Comparison of ENCODE assay signal across 20 mouse cellular contexts in the genomic region with DNA sequence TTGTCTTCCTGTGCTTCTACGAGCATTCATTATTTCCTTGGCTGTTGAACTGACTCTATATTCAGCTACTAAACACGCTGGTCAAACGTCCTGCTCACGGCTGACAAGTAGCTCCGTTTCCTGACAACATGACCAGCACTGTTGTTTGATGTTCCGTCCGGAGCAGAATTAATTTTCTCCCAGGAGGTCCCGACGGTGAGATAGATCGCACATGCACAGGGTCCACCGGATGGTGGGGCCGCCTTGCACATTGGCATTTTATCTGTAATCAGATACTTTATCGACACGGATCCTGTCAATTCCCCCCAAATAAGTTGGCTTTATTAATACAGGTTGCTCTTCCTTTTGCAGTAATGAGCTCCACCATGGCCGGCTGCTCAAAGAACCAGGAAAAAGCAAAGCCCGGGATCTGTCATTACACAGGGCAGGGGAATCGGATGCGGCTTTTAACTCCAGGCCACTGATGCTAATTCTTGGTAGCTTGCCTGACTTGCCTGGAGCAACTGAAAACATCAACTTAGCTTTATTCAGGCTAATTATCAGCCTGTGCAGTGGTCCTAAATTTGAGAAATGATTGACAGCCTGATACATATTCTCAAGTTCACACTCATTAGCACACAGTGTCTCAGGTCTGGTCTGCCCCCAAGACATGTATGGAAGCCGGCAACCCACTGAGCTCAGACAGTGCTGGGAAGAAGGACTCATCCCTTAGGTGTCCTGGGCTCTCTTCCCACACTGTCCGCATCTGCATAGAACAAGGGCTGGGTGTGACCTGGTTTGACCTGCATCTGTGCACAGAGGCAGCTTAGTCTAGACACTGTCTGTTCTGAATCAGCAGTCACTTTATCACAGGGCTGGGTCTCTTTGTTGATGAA. TPM values are rescaled to one million over a fixed set of nuclear protein-coding genes. Genes with fewer than 3 reads are reported as not detected.
DNase-seq lines count a peak whose midpoint lies in the region; ATAC-seq and TF ChIP-seq lines count a peak whose summit lies in the region.
"Had no signal": no experiment of that assay in that cellular context is flagged by ENCODE, and none has a peak within 500 bp of the region (broad histone marks: within the 10 kb centered on the region; RNA-seq: fewer than 3 reads in every experiment).

No protein-coding gene starts in this region.

- H3K9me3 ChIP-seq in hindbrain, embryonic 11.5 days (ENCODE audit: control insufficient read depth, low read length): no peaks in the 10 kb centered on the region
- H3K9me3 ChIP-seq in hindbrain, postnatal 0 days (ENCODE audit: low read length): no peaks in the 10 kb centered on the region
- no peaks in the 10 kb centered on the region for H3K9me3 ChIP-seq in midbrain, embryonic 11.5 days (ENCODE audit: control insufficient read depth, low read length)
- no peaks in the 10 kb centered on the region for H3K9me3 ChIP-seq in midbrain, embryonic 10.5 days (replicated peaks)
- H3K9me3 ChIP-seq in midbrain, embryonic 15.5 days: no peaks in the 10 kb centered on the region
- H3K9me3 ChIP-seq: intestine, embryonic 15.5 days; limb, embryonic 12.5 days; liver, embryonic 12.5 days had no signal

- WGBS in hindbrain, embryonic 11.5 days: 48% methylated on average over 20 of the region's 20 CpGs
- WGBS in hindbrain, postnatal 0 days: 30% methylated on average over 20 of the region's 20 CpGs
- WGBS in midbrain, embryonic 11.5 days: 63% methylated on average over 20 of the region's 20 CpGs
- WGBS in midbrain, embryonic 10.5 days: 75% methylated on average over 20 of the region's 20 CpGs
- WGBS in midbrain, embryonic 15.5 days: 30% methylated on average over 20 of the region's 20 CpGs

- H3K4me1 ChIP-seq in hindbrain, embryonic 11.5 days (replicated peaks; ENCODE audit: control insufficient read depth, insufficient read depth, low read length): no peaks in the 10 kb centered on the region
- no peaks in the 10 kb centered on the region for H3K4me1 ChIP-seq in hindbrain, postnatal 0 days (ENCODE audit: insufficient read depth, low read length)
- no peaks in the 10 kb centered on the region for H3K4me1 ChIP-seq in midbrain, embryonic 11.5 days (ENCODE audit: control insufficient read depth, insufficient read depth, low read length)
- peaks cover 23% of the 10 kb centered on the region for H3K4me1 ChIP-seq in midbrain, embryonic 10.5 days
- H3K4me1 ChIP-seq in midbrain, embryonic 15.5 days: peaks cover 34% of the 10 kb centered on the region
- H3K4me1 ChIP-seq: intestine, embryonic 15.5 days; liver, embryonic 12.5 days had no signal

- H3K27me3 ChIP-seq in hindbrain, embryonic 11.5 days (ENCODE audit: control insufficient read depth, insufficient read depth, low read length): no peaks in the 10 kb centered on the region
- no peaks in the 10 kb centered on the region for H3K27me3 ChIP-seq in hindbrain, postnatal 0 days (ENCODE audit: insufficient read depth, low read length)
- no peaks in the 10 kb centered on the region for H3K27me3 ChIP-seq in midbrain, embryonic 11.5 days (ENCODE audit: control insufficient read depth, insufficient read depth, low read length)
- H3K27me3 ChIP-seq in midbrain, embryonic 10.5 days (ENCODE audit: low read depth, poor library complexity, severe bottlenecking): peaks cover 15% of the 10 kb centered on the region
- 0 out of 2 replicates have a peak, but pooled peaks cover 2% of the 10 kb centered on the region for H3K27me3 ChIP-seq in midbrain, embryonic 15.5 days (replicated peaks)
- H3K27me3 ChIP-seq: intestine, embryonic 15.5 days had no signal

- DNase-seq in hindbrain, embryonic 11.5 days (ENCODE audit: low spot score): peak; percentile 31
- no peak for DNase-seq in hindbrain, postnatal 0 days (ENCODE audit: low spot score)
- DNase-seq in midbrain, embryonic 11.5 days (ENCODE audit: low spot score, missing footprints): no peak
- DNase-seq in midbrain, embryonic 10.5 days (ENCODE audit: low spot score): no peak
- peak; percentile 32 for DNase-seq in embryo, embryonic 10.5 days (ENCODE audit: low spot score)
- DNase-seq in spleen, adult 12 weeks (ENCODE audit: low spot score): no peak
- DNase-seq: adrenal gland, postnatal 10 days; cerebellum, adult 11 months; cerebellum, postnatal 25 days; forebrain, postnatal 0 days; lung, adult 2 months; spleen, adult 18-20 months; thymus, postnatal 25 days had no signal

- no peak overlapping the region for H3K27ac ChIP-seq in hindbrain, embryonic 11.5 days (ENCODE audit: low read depth, low read length)
- H3K27ac ChIP-seq in hindbrain, postnatal 0 days: no peak overlapping the region
- H3K27ac ChIP-seq in midbrain, embryonic 11.5 days (ENCODE audit: low read depth, low read length): no peak overlapping the region
- H3K27ac ChIP-seq in midbrain, embryonic 10.5 days (replicated peaks): no peak overlapping the region
- H3K27ac ChIP-seq in midbrain, embryonic 15.5 days: peak overlapping the region; percentile 34; the same call in 1 of the 2 replicates
- H3K27ac ChIP-seq: intestine, embryonic 15.5 days; limb, embryonic 12.5 days; liver, embryonic 12.5 days; macrophage had no signal

- H3K4me2 ChIP-seq in hindbrain, embryonic 11.5 days (replicated peaks; ENCODE audit: low read depth, low read length): no peak overlapping the region
- H3K4me2 ChIP-seq in hindbrain, postnatal 0 days (ENCODE audit: low read depth, low read length): no peak overlapping the region
- no peak overlapping the region for H3K4me2 ChIP-seq in midbrain, embryonic 11.5 days
- H3K4me2 ChIP-seq in midbrain, embryonic 15.5 days: peak overlapping the region; percentile 15
- H3K4me2 ChIP-seq: heart, embryonic 11.5 days; intestine, embryonic 15.5 days; limb, embryonic 12.5 days; liver, embryonic 12.5 days had no signal

- H3K4me3 ChIP-seq in hindbrain, embryonic 11.5 days (ENCODE audit: low read depth, low read length): no peak overlapping the region
- no peak overlapping the region for H3K4me3 ChIP-seq in hindbrain, postnatal 0 days (ENCODE audit: low read length)
- no peak overlapping the region for H3K4me3 ChIP-seq in midbrain, embryonic 11.5 days (ENCODE audit: low read depth, low read length)
- H3K4me3 ChIP-seq in midbrain, embryonic 10.5 days: no peak overlapping the region
- no peak overlapping the region for H3K4me3 ChIP-seq in midbrain, embryonic 15.5 days
- H3K4me3 ChIP-seq: intestine, embryonic 15.5 days; limb, embryonic 12.5 days; liver, embryonic 12.5 days had no signal

- peak; percentile 72 for ATAC-seq in hindbrain, embryonic 11.5 days (ENCODE audit: low FRiP score)
- ATAC-seq in hindbrain, postnatal 0 days: no peak
- ATAC-seq in midbrain, embryonic 11.5 days (ENCODE audit: low FRiP score): peak; percentile 49
- ATAC-seq in midbrain, embryonic 15.5 days (replicated peaks): peak; percentile 72
- ATAC-seq: forebrain, postnatal 0 days; intestine, embryonic 15.5 days; liver, embryonic 12.5 days had no signal

- H3K9ac ChIP-seq in hindbrain, embryonic 11.5 days (ENCODE audit: low read depth, low read length): no peak overlapping the region
- no peak overlapping the region for H3K9ac ChIP-seq in hindbrain, postnatal 0 days (replicated peaks; ENCODE audit: low read length)
- H3K9ac ChIP-seq in midbrain, embryonic 11.5 days (ENCODE audit: low read length): no peak overlapping the region
- no peak overlapping the region for H3K9ac ChIP-seq in midbrain, embryonic 15.5 days
- H3K9ac ChIP-seq: forebrain, postnatal 0 days; intestine, embryonic 15.5 days; limb, embryonic 12.5 days; liver, embryonic 12.5 days had no signal

- H3K36me3 ChIP-seq in hindbrain, embryonic 11.5 days (ENCODE audit: control insufficient read depth, insufficient read depth, low read length): no peaks in the 10 kb centered on the region
- H3K36me3 ChIP-seq in hindbrain, postnatal 0 days (ENCODE audit: insufficient read depth, low read length): no peaks in the 10 kb centered on the region
- H3K36me3 ChIP-seq in midbrain, embryonic 11.5 days (ENCODE audit: control insufficient read depth, insufficient read depth, low read length): no peaks in the 10 kb centered on the region
- no peaks in the 10 kb centered on the region for H3K36me3 ChIP-seq in midbrain, embryonic 10.5 days
- no peaks in the 10 kb centered on the region for H3K36me3 ChIP-seq in midbrain, embryonic 15.5 days (replicated peaks)
- H3K36me3 ChIP-seq: intestine, embryonic 15.5 days; limb, embryonic 12.5 days; liver, embryonic 12.5 days had no signal

- no peak for TF ChIP-seq CTCF in hindbrain, postnatal 0 days (IDR thresholded peaks at IDR 0.05; ENCODE audit: low read depth)

RNA-seq across cellular contexts. Expression of gene Erich3, which starts 14.0 kb away (rescaled TPM):
- 0.29 and 0.54 TPM in 2 replicates for polyA plus RNA-seq in hindbrain, embryonic 11.5 days (2014; fragmentation: Nextera tagmentation; extraction: Ambion mirVana)
- total RNA-seq in hindbrain, postnatal 0 days (2014; rRNA removed): 2.0 and 2.7 TPM in 2 replicates
- 2.5 and 3.1 TPM in 2 replicates for polyA plus RNA-seq in hindbrain, postnatal 0 days (2015; fragmentation: Nextera tagmentation; extraction: Ambion mirVana)
- 0.20 and 0.80 TPM in 2 replicates for polyA plus RNA-seq in midbrain, embryonic 11.5 days (2014; fragmentation: Nextera tagmentation; extraction: Ambion mirVana)
- 0.58 and 0.76 TPM in 2 replicates for polyA plus RNA-seq in midbrain, embryonic 10.5 days (2016; fragmentation: Nextera tagmentation; extraction: Ambion mirVana)
- 1.8 and 2.4 TPM in 2 replicates for polyA plus RNA-seq in midbrain, embryonic 15.5 days (2015; fragmentation: Nextera tagmentation; extraction: Ambion mirVana)
- total RNA-seq: monocyte, adult 5-6 weeks had no signal
- polyA plus RNA-seq: liver, embryonic 12.5 days; macrophage had no signal

RNA-seq across cellular contexts. Expression of gene Tyw3, which starts 52.7 kb away (rescaled TPM):
- 17.1 and 21.6 TPM in 2 replicates for polyA plus RNA-seq in hindbrain, embryonic 11.5 days (2014; fragmentation: Nextera tagmentation; extraction: Ambion mirVana)
- total RNA-seq in hindbrain, postnatal 0 days (2014; rRNA removed): 21.4 and 40.7 TPM in 2 replicates
- 8.1 and 10.8 TPM in 2 replicates for polyA plus RNA-seq in hindbrain, postnatal 0 days (2015; fragmentation: Nextera tagmentation; extraction: Ambion mirVana)
- polyA plus RNA-seq in midbrain, embryonic 11.5 days (2014; fragmentation: Nextera tagmentation; extraction: Ambion mirVana): 18.4 and 19.0 TPM in 2 replicates
- polyA plus RNA-seq in midbrain, embryonic 10.5 days (2016; fragmentation: Nextera tagmentation; extraction: Ambion mirVana): 18.7 and 21.0 TPM in 2 replicates
- polyA plus RNA-seq in midbrain, embryonic 15.5 days (2015; fragmentation: Nextera tagmentation; extraction: Ambion mirVana): 12.4 and 14.1 TPM in 2 replicates

RNA-seq across cellular contexts. Expression of gene Cryz, which starts 53.1 kb away (rescaled TPM):
- 18.6 and 18.9 TPM in 2 replicates for polyA plus RNA-seq in hindbrain, embryonic 11.5 days (2014; fragmentation: Nextera tagmentation; extraction: Ambion mirVana)
- total RNA-seq in hindbrain, postnatal 0 days (2014; rRNA removed): 12.2 and 17.0 TPM in 2 replicates
- 14.7 and 15.9 TPM in 2 replicates for polyA plus RNA-seq in hindbrain, postnatal 0 days (2015; fragmentation: Nextera tagmentation; extraction: Ambion mirVana)
- 18.6 and 21.2 TPM in 2 replicates for polyA plus RNA-seq in midbrain, embryonic 11.5 days (2014; fragmentation: Nextera tagmentation; extraction: Ambion mirVana)
- polyA plus RNA-seq in midbrain, embryonic 10.5 days (2016; fragmentation: Nextera tagmentation; extraction: Ambion mirVana): 19.5 and 21.2 TPM in 2 replicates
- polyA plus RNA-seq in midbrain, embryonic 15.5 days (2015; fragmentation: Nextera tagmentation; extraction: Ambion mirVana): 9.2 and 10.0 TPM in 2 replicates

Comparison
In these comparisons a context has a peak if more than half of its experiments do, and no peak if none do; other contexts are left out.
1. DNase-seq: peak in hindbrain, embryonic 11.5 days (single experiment) and embryo, embryonic 10.5 days (single experiment); none in hindbrain, postnatal 0 days (single experiment), midbrain, embryonic 11.5 days (single experiment), midbrain, embryonic 10.5 days (single experiment) and spleen, adult 12 weeks (single experiment).